36 mouse cellular contexts compared by ENCODE assay signal in genomic region chr9:37917540-37917939, GRCm38 (mm10). TPM values are rescaled to one million over a fixed set of nuclear protein-coding genes. Genes with fewer than 3 reads are reported as not detected.
"Had no signal": no experiment of that assay in that cellular context is flagged by ENCODE, and none has a peak within 500 bp of the region (broad histone marks: within the 10 kb centered on the region; RNA-seq: fewer than 3 reads in every experiment).

TSS of gene Olfr878 (plus strand) at chr9:37917840.

- H3K4me3 ChIP-seq: heart, embryonic 10.5 days; heart, embryonic 12.5 days; heart, embryonic 13.5 days; heart, embryonic 15.5 days; hindbrain, embryonic 10.5 days; hindbrain, embryonic 12.5 days; hindbrain, embryonic 13.5 days; hindbrain, embryonic 15.5 days; intestine, embryonic 15.5 days; kidney, embryonic 15.5 days; layer of hippocampus, adult 2 months had no signal

- H3K27ac ChIP-seq: heart, embryonic 10.5 days; heart, embryonic 13.5 days; heart, embryonic 15.5 days; hindbrain, embryonic 10.5 days; hindbrain, embryonic 12.5 days; hindbrain, embryonic 13.5 days; hindbrain, embryonic 14.5 days; hindbrain, embryonic 15.5 days; hindbrain, postnatal 0 days; intestine, embryonic 15.5 days; kidney, embryonic 15.5 days; kidney, postnatal 0 days; layer of hippocampus, adult 2 months had no signal

- DNase-seq: heart, postnatal 10 days; heart, postnatal 14 days; heart, postnatal 36 days; heart, postnatal 4 days; kidney, adult 11 months; kidney, adult 18-20 months; kidney, adult 2 months; kidney, adult 8-10 months; kidney, adult 9 months; kidney, postnatal 10 days; kidney, postnatal 14 days; kidney, postnatal 25 days; kidney, postnatal 36 days; kidney, postnatal 4 days; layer of hippocampus, adult 9-11 months; layer of hippocampus, postnatal 36 days had no signal

RNA-seq across cellular contexts. Expression of gene Olfr878, which starts in this region (rescaled TPM):
- total RNA-seq: heart, postnatal 10 days; heart, postnatal 14 days; heart, postnatal 25 days; heart, postnatal 36 days; heart, postnatal 4 days; hematopoietic stem cell, adult 5-6 weeks; hindbrain, postnatal 0 days; layer of hippocampus, adult 18-20 months; layer of hippocampus, adult 2 months; layer of hippocampus, postnatal 10 days; layer of hippocampus, postnatal 14 days; layer of hippocampus, postnatal 25 days; layer of hippocampus, postnatal 36 days had no signal
